Mouse (Mus musculus) ES-E14 (cell line): ENCODE measurements around the gene Ren1.

ENCODE experiments used
- CHD2 ChIP-seq: IDR thresholded peaks from 2 replicates; pipeline ENCODE4 v1.6.1; 2014; ENCODE audit warnings: mild to moderate bottlenecking, low read depth, low read length, inconsistent platforms
- HCFC1 ChIP-seq: IDR thresholded peaks from 2 replicates; pipeline ENCODE4 v1.6.1; 2012; ENCODE audit warnings: low read length, inconsistent platforms, borderline replicate concordance; ENCODE audit not compliant: insufficient read depth
- MAFK ChIP-seq: IDR thresholded peaks from 2 replicates; pipeline ENCODE4 v1.6.1; 2014; ENCODE audit warnings: mild to moderate bottlenecking, low read depth, low read length, inconsistent platforms; ENCODE audit not compliant: insufficient read depth
- ZC3H11A ChIP-seq: IDR thresholded peaks from 2 replicates; pipeline ENCODE4 v1.6.1; 2012; ENCODE audit warnings: low read depth, mild to moderate bottlenecking, inconsistent platforms, low read length, borderline replicate concordance

- TF ChIP-seq MAFK (no peak), HCFC1 (no peak), CHD2 (no peak), ZC3H11A (no peak)
Measured at GRCm38 (mm10) chr1:133328299-133328795, 22.0 kb upstream of the Ren1 start.
